Mouse (Mus musculus) heart, adult 2 months (tissue): ENCODE data around the gene Slc26a8. TPM values are rescaled to one million over a fixed set of nuclear protein-coding genes. Genes with fewer than 3 reads are reported as not detected.

Source experiments
- DNase-seq, 2 experiments: peaks; one replicate each; pipeline ENCODE4 v3.0.0; 2021
- H3K27ac ChIP-seq: fragments of 200-600 bp; 2 replicates; pipeline ENCODE4 v1.8.1; 2022
- H3K27me3 ChIP-seq: fragments of 200-500 bp; 2 replicates; pipeline ENCODE4 v1.6.1; 2012; ENCODE audit warnings: mild to moderate bottlenecking, low read length, inconsistent platforms, mixed read lengths; ENCODE audit not compliant: control insufficient read depth, insufficient read depth
- H3K36me3 ChIP-seq: fragments of 200-500 bp; 2 replicates; pipeline ENCODE4 v1.6.1; 2012; ENCODE audit warnings: low read length, inconsistent platforms; ENCODE audit not compliant: control insufficient read depth, insufficient read depth
- H3K4me1 ChIP-seq: fragments of 200-500 bp; 2 replicates; pipeline ENCODE4 v1.6.1; 2011; ENCODE audit warnings: low read length; ENCODE audit not compliant: control insufficient read depth, insufficient read depth
- H3K4me3 ChIP-seq: fragments of 200-600 bp; 2 replicates; pipeline ENCODE4 v1.8.1; 2022
- H3K79me2 ChIP-seq: fragments of 200-500 bp; replicated peaks from 2 replicates; pipeline ENCODE4 v1.6.1; 2012; ENCODE audit warnings: mild to moderate bottlenecking, inconsistent platforms, low read length, moderate library complexity, mixed read lengths; ENCODE audit not compliant: control insufficient read depth, insufficient read depth
- H3K9ac ChIP-seq: fragments of 200-500 bp; 2 replicates; pipeline ENCODE4 v1.6.1; 2012; ENCODE audit warnings: low read depth, mild to moderate bottlenecking, control low read depth, inconsistent platforms, low read length, mixed read lengths
- CTCF ChIP-seq: fragments of 200-600 bp; IDR thresholded peaks from 2 replicates; pipeline ENCODE4 v1.8.1; 2022; ENCODE audit warnings: antibody characterized with exemption, mild to moderate bottlenecking, moderate library complexity
- EP300 ChIP-seq: fragments of 200-500 bp; IDR thresholded peaks from 2 replicates; pipeline ENCODE4 v1.6.1; 2011; ENCODE audit warnings: low read depth, low read length, control low read depth; ENCODE audit not compliant: insufficient read depth
- POLR2A ChIP-seq: fragments of 200-500 bp; IDR thresholded peaks from 2 replicates; pipeline ENCODE4 v1.6.1; 2011; ENCODE audit warnings: mild to moderate bottlenecking, low read depth, low read length, control low read depth; ENCODE audit not compliant: insufficient read depth
- WGBS: fragments of 180-500 bp; shearing (Covaris S2); methylation state at CpG from one replicate; pipeline ENCODE4 v1.1.7; 2018; 5-methylcytosine and 5-hydroxymethylcytosine counted together
- intact Hi-C: fragments of 180-260 bp; cut with DNase I; formaldehyde crosslinking; loops from one replicate; pipeline ENCODE4 v1.15.1; 2025
- polyA plus RNA-seq: library from polyadenylated mRNA; depleted of rRNA; stranded (reverse); fragments of >200 nt; gene quantifications from 2 replicates; pipeline ENCODE4 v1.2.3, GENCODE M21; 2012
- total RNA-seq, 2 experiments: library from RNA; stranded (reverse); gene quantifications; 2 replicates each; pipeline ENCODE4 v1.2.3; 2021

Slc26a8 gene
- total and polyA plus RNA-seq, 3 experiments, result 0.26 to 1.3 (median 0.70) TPM

DNA sequence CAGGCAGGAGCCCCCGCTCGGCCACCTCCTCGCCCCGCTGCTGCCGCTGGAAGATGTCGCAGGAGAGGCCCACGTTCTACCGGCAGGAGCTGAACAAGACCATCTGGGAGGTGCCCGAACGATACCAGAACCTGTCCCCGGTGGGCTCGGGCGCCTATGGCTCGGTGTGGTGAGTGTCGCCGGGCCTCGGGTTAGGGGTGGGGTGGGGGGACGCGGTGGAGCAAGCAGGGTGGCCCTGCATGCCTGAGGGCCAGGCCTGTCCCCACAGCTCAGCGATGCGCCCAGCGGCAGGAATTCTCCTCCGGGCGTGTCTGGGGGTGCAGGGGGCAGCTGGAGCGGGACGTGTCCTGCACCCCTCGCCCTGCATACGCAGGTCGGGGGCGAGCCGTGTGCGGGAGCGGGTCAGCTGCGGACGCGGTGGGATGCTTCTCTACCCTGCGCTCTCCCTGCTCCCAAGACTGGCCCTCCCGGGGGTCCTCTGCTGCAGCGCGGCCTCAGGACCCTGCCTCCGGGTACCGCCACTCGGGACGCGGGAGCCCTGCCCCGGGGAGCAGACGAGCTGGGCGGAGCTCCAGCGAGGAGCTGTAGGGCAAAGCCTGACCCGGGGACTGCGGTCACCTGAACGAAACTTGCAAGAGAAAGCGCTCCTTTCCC is 1.8 kb upstream of the Slc26a8 start:
- peak overlapping the region; percentile 98 for H3K4me3 ChIP-seq
- WGBS, result under 1% methylated on average over 53 of the region's 53 CpGs
- peak overlapping the region; percentile 94 for H3K27ac ChIP-seq
- H3K27me3 ChIP-seq, result no peaks in the 10 kb centered on the region
- H3K36me3 ChIP-seq, result peaks cover 24% of the 10 kb centered on the region
- peaks cover 5% of the 10 kb centered on the region for H3K79me2 ChIP-seq
- H3K4me1 ChIP-seq, result peaks cover 13% of the 10 kb centered on the region
- DNase-seq, result peak; percentile 71 to 77
- intact Hi-C loops, result loop anchor here (2.0 to 5.0 kb wide), 7 partner anchors 19 to 340 kb away; partner anchors contain the start of genes Brpf3, Srpk1 and Srsf3
- H3K9ac ChIP-seq, result peak overlapping the region; percentile 97
- TF ChIP-seq EP300 (no peak), CTCF (peak; percentile 49)

DNA sequence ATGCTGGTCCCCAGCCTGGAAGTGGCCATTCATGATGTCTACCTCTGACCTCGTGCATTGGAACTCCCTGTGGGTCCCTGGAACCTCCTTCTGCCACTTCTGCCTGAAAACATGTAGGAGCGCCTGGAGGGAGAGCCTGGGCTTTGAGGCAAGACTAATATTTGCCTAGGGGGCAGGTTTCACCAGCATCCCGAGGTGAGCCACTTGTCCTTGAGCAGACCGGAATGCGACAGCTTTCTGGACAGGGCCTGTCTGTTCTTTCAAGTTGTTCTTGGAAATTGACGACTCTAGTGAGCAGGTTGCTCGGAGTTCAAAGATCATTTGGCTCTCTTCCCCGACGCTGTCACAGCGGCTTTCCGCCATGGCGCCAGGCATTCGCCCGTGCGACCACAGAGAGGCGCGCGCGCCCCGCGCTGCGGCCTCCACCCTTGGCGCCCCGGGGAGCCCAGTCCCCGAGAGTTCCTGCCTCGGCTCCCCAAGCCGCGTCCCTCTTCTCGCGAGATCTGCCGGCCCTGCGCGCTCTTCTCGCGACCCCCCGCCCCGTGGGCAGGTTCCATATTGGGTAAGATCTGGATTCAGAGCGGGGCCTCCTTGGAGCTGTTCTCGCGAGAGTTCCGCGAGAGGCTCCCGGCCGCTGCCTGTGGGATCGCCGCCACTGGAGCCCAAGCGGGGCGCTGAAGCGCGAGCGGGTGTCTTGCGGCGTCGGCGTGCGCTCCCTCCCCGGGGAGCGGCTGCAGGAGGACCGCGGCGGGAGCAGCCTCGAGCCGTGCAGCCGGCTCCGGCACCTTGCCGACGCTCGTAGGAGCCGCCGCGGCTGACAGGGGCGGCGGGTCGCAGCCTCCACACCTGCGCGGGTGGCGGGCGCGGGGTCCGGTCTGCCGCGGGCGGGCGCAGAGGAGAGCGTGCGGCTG is 998 bp upstream of the Slc26a8 start, which contains the start of gene Mapk14:
Gene Mapk14 (plus strand): TSS at position 554 of the 911 bp plus-strand sequence.
- under 1% methylated on average over 85 of the region's 86 CpGs for whole genome bisulfite sequencing
- peaks cover 16% of the 10 kb centered on the region for H3K36me3 ChIP-seq
- H3K27me3 ChIP-seq, result no peaks in the 10 kb centered on the region
- peak; percentile 80 for TF ChIP-seq EP300
- no peak; the same call in 1 of the 2 replicates for TF ChIP-seq CTCF
- TF ChIP-seq POLR2A, result peak; percentile 96
- H3K4me3 ChIP-seq, result peak within 1 kb of the TSS; percentile 98
- H3K27ac ChIP-seq, result peak within 1 kb of the TSS; percentile 94
- peaks cover 9% of the 10 kb centered on the region for H3K4me1 ChIP-seq
- H3K79me2 ChIP-seq, result peaks cover 3% of the 10 kb centered on the region; the same call in 1 of the 2 replicates
- intact Hi-C loops, result loop anchor here (2.0 to 5.0 kb wide), 5 partner anchors 56 to 341 kb away; partner anchors contain the start of genes Srpk1 and Srsf3
- peak; percentile 99 to 100 for DNase-seq
- peak within 1 kb of the TSS; percentile 97 for H3K9ac ChIP-seq

DNA sequence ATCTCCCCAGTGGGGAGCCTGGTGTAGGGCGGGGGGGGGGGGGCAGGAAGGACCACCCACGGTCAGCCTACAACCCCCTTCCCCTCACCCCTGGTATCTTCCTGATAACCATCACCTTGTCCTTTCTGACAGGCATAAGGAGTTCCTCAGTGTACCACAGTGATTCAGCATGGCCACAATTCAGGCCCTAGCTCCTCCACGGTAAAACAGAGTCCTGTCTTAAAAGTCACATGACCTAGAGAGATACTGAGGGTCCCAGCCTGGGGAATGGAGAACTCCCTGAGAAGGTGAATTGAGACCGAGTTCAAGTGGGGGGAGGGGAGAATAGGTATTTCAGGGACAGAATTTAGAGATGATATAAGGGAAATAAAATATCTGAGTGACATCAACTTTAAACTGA is 2.7 kb downstream of the Slc26a8 start:
- H3K4me3 ChIP-seq, result no peak overlapping the region
- intact Hi-C loops, result no loop called here
- TF ChIP-seq POLR2A (no peak), EP300 (no peak), CTCF (no peak)

DNA sequence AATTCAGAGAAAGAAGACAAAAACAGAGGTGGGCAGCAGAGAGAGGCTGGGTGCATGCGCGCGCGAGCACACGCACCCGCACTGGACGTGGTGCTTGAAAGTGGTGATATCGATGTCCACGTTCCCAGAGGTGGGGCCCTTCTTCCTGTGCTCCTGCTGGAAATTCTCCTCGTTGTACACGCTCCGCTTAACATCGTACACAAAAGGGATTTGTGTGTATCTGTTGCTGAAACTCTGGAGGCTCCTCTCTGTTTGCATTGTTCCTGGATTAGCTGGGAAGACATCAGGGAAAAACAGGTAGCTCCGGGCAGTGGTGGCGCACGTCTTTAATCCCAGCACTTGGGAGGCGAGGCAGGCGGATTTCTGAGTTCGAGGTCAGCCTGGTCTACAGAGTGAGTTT is 5.4 kb downstream of the Slc26a8 start:
- no peaks in the 10 kb centered on the region for H3K79me2 ChIP-seq
- DNase-seq, result no peak
- WGBS, result 83% methylated on average over 19 of the region's 19 CpGs
- no peak for TF ChIP-seq CTCF
- no peak for TF ChIP-seq EP300
- TF ChIP-seq POLR2A, result no peak
- intact Hi-C loops, result no loop called here
- H3K27me3 ChIP-seq, result no peaks in the 10 kb centered on the region
- H3K36me3 ChIP-seq, result no peaks in the 10 kb centered on the region
- no peak overlapping the region for H3K27ac ChIP-seq
- no peaks in the 10 kb centered on the region for H3K4me1 ChIP-seq
- H3K9ac ChIP-seq, result no peak overlapping the region
- no peak overlapping the region for H3K4me3 ChIP-seq

More for the DNA sequence above, 2.7 kb downstream of the Slc26a8 start:
- Histone ChIP-seq H3K27ac (no peak overlapping the region), H3K79me2 (peaks cover 3% of the 10 kb centered on the region; the same call in 1 of the 2 replicates), H3K9ac (no peak overlapping the region), H3K4me1 (peaks cover 2% of the 10 kb centered on the region; the same call in 1 of the 2 replicates), H3K27me3 (no peaks in the 10 kb centered on the region), H3K36me3 (no peaks in the 10 kb centered on the region)
- no peak for DNase-seq
- 49% methylated on average over 4 of the region's 4 CpGs for WGBS

DNA sequence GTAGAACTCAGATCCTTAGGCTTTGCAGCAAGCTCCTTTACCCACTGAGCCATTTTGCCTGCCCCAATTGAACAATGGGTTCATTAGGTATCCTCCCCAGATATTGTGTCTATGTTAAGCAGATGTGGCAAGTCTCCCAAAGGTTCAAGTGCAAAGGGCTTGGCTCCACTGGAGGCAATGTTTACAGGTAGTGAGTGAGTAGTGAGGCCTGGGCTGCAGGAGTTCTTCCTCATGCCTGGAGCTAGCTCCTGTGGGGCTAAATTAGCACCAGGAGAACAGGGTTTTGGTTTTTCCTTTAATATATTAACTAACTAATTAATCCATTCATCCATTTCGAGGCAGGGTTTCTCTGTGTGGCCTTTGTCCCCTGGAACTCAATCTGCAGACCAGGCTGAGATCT is 6.4 kb downstream of the Slc26a8 start:
- Histone ChIP-seq H3K27ac (no peak overlapping the region), H3K4me1 (no peaks in the 10 kb centered on the region), H3K79me2 (no peaks in the 10 kb centered on the region), H3K4me3 (no peak overlapping the region), H3K9ac (no peak overlapping the region), H3K36me3 (no peaks in the 10 kb centered on the region), H3K27me3 (no peaks in the 10 kb centered on the region)
- TF ChIP-seq CTCF, result no peak
- TF ChIP-seq POLR2A, result no peak
- TF ChIP-seq EP300, result no peak
- WGBS, result 62% methylated on average over 1 of the region's 1 CpGs
- no peak for DNase-seq
- intact Hi-C loops, result no loop called here
